14 mouse cellular contexts compared by ENCODE assay signal in genomic region chr19:45021362-45021761, GRCm38 (mm10). TPM values are rescaled to one million over a fixed set of nuclear protein-coding genes. Genes with fewer than 3 reads are reported as not detected.
DNase-seq lines count a peak whose midpoint lies in the region; ATAC-seq and TF ChIP-seq lines count a peak whose summit lies in the region.
"Had no signal": no experiment of that assay in that cellular context is flagged by ENCODE, and none has a peak within 500 bp of the region (broad histone marks: within the 10 kb centered on the region; RNA-seq: fewer than 3 reads in every experiment).

No protein-coding gene starts in this region.

- 77% methylated on average over 15 of the region's 15 CpGs for WGBS in heart, embryonic 12.5 days
- WGBS in lung, postnatal 0 days: 86% methylated on average over 15 of the region's 15 CpGs
- 84% methylated on average over 15 of the region's 15 CpGs for WGBS in stomach, embryonic 15.5 days

- no peak for DNase-seq in heart, adult 8-10 months (ENCODE audit: low spot score)
- no peak for DNase-seq in lung, postnatal 0 days (ENCODE audit: low spot score)
- no peak for DNase-seq in lung, postnatal 4 days
- peak; percentile 17 for DNase-seq in heart, postnatal 4 days
- DNase-seq in thymus, adult 18-20 months: no peak
- DNase-seq in lung, adult 18-20 months: no peak
- DNase-seq: adrenal gland, postnatal 10 days; cerebellum, adult 9-10 months; gastrocnemius, postnatal 25 days; kidney, adult 8-10 months had no signal

- ATAC-seq in heart, embryonic 12.5 days (ENCODE audit: insufficient number of reproducible peaks, low FRiP score): no peak
- no peak for ATAC-seq in lung, postnatal 0 days
- ATAC-seq in stomach, embryonic 15.5 days (ENCODE audit: insufficient read depth, low FRiP score, low read depth): no peak

- no peaks in the 10 kb centered on the region for H3K9me3 ChIP-seq in heart, embryonic 12.5 days (replicated peaks)
- no peaks in the 10 kb centered on the region for H3K9me3 ChIP-seq in lung, postnatal 0 days (ENCODE audit: low read length)
- H3K9me3 ChIP-seq in stomach, embryonic 15.5 days: no peaks in the 10 kb centered on the region

- 0 out of 2 replicates have a peak overlapping the region, but pooled peaks have one; percentile 21 for H3K9ac ChIP-seq in heart, embryonic 12.5 days
- H3K9ac ChIP-seq in lung, postnatal 0 days (replicated peaks; ENCODE audit: low read depth): no peak overlapping the region
- no peak overlapping the region for H3K9ac ChIP-seq in stomach, embryonic 15.5 days

- H3K4me2 ChIP-seq in heart, embryonic 12.5 days: 0 out of 2 replicates have a peak overlapping the region, but pooled peaks have one; percentile 10
- H3K4me2 ChIP-seq in lung, postnatal 0 days (replicated peaks; ENCODE audit: low read depth, low read length): 0 out of 2 replicates have a peak overlapping the region, but pooled peaks have one; percentile 31
- H3K4me2 ChIP-seq in stomach, embryonic 15.5 days: peak overlapping the region; percentile 95

- H3K4me3 ChIP-seq in heart, embryonic 12.5 days: no peak overlapping the region
- H3K4me3 ChIP-seq in lung, postnatal 0 days (ENCODE audit: low read depth, low read length): no peak overlapping the region
- H3K4me3 ChIP-seq in stomach, embryonic 15.5 days (replicated peaks): no peak overlapping the region

- no peak for TF ChIP-seq CTCF in lung, postnatal 0 days (IDR thresholded peaks at IDR 0.05)

- H3K27me3 ChIP-seq in heart, embryonic 12.5 days (replicated peaks): no peaks in the 10 kb centered on the region
- H3K27me3 ChIP-seq in lung, postnatal 0 days (replicated peaks; ENCODE audit: insufficient read depth, low read length): no peaks in the 10 kb centered on the region
- H3K27me3 ChIP-seq in stomach, embryonic 15.5 days (replicated peaks): no peaks in the 10 kb centered on the region

- no peak for TF ChIP-seq EP300 in lung, postnatal 0 days (IDR thresholded peaks at IDR 0.05)

- H3K4me1 ChIP-seq in heart, embryonic 12.5 days (replicated peaks): peaks cover 37% of the 10 kb centered on the region
- peaks cover 21% of the 10 kb centered on the region for H3K4me1 ChIP-seq in lung, postnatal 0 days (ENCODE audit: insufficient read depth, low read depth, low read length)
- H3K4me1 ChIP-seq in stomach, embryonic 15.5 days: peaks cover 34% of the 10 kb centered on the region

- H3K36me3 ChIP-seq in heart, embryonic 12.5 days: peaks cover 56% of the 10 kb centered on the region
- peaks cover 7% of the 10 kb centered on the region for H3K36me3 ChIP-seq in lung, postnatal 0 days (ENCODE audit: insufficient read depth, low read length)
- H3K36me3 ChIP-seq in stomach, embryonic 15.5 days: peaks cover 31% of the 10 kb centered on the region

- H3K27ac ChIP-seq in heart, embryonic 12.5 days (ENCODE audit: poor library complexity, severe bottlenecking): no peak overlapping the region
- no peak overlapping the region for H3K27ac ChIP-seq in lung, postnatal 0 days (ENCODE audit: low read length)
- H3K27ac ChIP-seq in stomach, embryonic 15.5 days: no peak overlapping the region

RNA-seq across cellular contexts. Expression of gene Lzts2, which starts 7.1 kb away (rescaled TPM):
- polyA plus RNA-seq in heart, embryonic 12.5 days (2016; fragmentation: Nextera tagmentation; extraction: Ambion mirVana): 58.3 and 58.5 TPM in 2 replicates
- 10 to 100 TPM; 53.9 to 70.5 (median 63.8) TPM for total RNA-seq in heart, adult 8-10 months (2022)
- polyA plus RNA-seq in lung, postnatal 0 days (2015; fragmentation: Nextera tagmentation; extraction: Ambion mirVana): 56.0 and 59.4 TPM in 2 replicates
- 10 to 100 TPM; 52.6 to 68.0 TPM for total RNA-seq in heart, postnatal 4 days (2021)
- polyA plus RNA-seq in stomach, embryonic 15.5 days (2015; fragmentation: Nextera tagmentation; extraction: Ambion mirVana): 65.5 and 69.9 TPM in 2 replicates

RNA-seq across cellular contexts. Expression of gene Mrpl43, which starts 15.1 kb away (rescaled TPM):
- 60.1 and 66.8 TPM in 2 replicates for polyA plus RNA-seq in heart, embryonic 12.5 days (2016; fragmentation: Nextera tagmentation; extraction: Ambion mirVana)
- 10 to 100 TPM; 43.9 to 59.9 (median 54.3) TPM for total RNA-seq in heart, adult 8-10 months (2022)
- polyA plus RNA-seq in lung, postnatal 0 days (2015; fragmentation: Nextera tagmentation; extraction: Ambion mirVana): 62.6 and 63.3 TPM in 2 replicates
- 10 to 100 TPM; 45.3 to 45.5 TPM for total RNA-seq in heart, postnatal 4 days (2021)
- polyA plus RNA-seq in stomach, embryonic 15.5 days (2015; fragmentation: Nextera tagmentation; extraction: Ambion mirVana): 70.4 and 71.2 TPM in 2 replicates

RNA-seq across cellular contexts. Expression of gene Twnk, which starts 15.9 kb away (rescaled TPM):
- polyA plus RNA-seq in heart, embryonic 12.5 days (2016; fragmentation: Nextera tagmentation; extraction: Ambion mirVana): 19.2 and 19.5 TPM in 2 replicates
- total RNA-seq in heart, adult 8-10 months (2022): 10 to 100 TPM; 30.6 to 34.6 (median 31.4) TPM
- polyA plus RNA-seq in lung, postnatal 0 days (2015; fragmentation: Nextera tagmentation; extraction: Ambion mirVana): 7.5 and 7.9 TPM in 2 replicates
- 10 to 100 TPM; 12.3 to 14.4 TPM for total RNA-seq in heart, postnatal 4 days (2021)
- 18.3 and 19.8 TPM in 2 replicates for polyA plus RNA-seq in stomach, embryonic 15.5 days (2015; fragmentation: Nextera tagmentation; extraction: Ambion mirVana)

RNA-seq across cellular contexts. Expression of gene Pdzd7, which starts 24.2 kb away (rescaled TPM):
- 0.09 and 0.18 TPM in 2 replicates for polyA plus RNA-seq in heart, embryonic 12.5 days (2016; fragmentation: Nextera tagmentation; extraction: Ambion mirVana)
- under 1 TPM in 1 of 4 experiments, not detected in 3; 0.46 TPM for total RNA-seq in heart, adult 8-10 months (2022)
- polyA plus RNA-seq in lung, postnatal 0 days (2015; fragmentation: Nextera tagmentation; extraction: Ambion mirVana): 0.12 and 0.13 TPM in 2 replicates
- total RNA-seq in heart, postnatal 4 days (2021): not detected
- polyA plus RNA-seq in stomach, embryonic 15.5 days (2015; fragmentation: Nextera tagmentation; extraction: Ambion mirVana): 0.27 and 0.33 TPM in 2 replicates
- total RNA-seq: liver, adult 2 months; megakaryocyte-erythroid progenitor cell, adult 5-6 weeks had no signal

RNA-seq across cellular contexts. Expression of gene Sfxn3, which starts 25.9 kb away (rescaled TPM):
- polyA plus RNA-seq in heart, embryonic 12.5 days (2016; fragmentation: Nextera tagmentation; extraction: Ambion mirVana): 20.4 and 21.3 TPM in 2 replicates
- total RNA-seq in heart, adult 8-10 months (2022): 10 to 100 TPM in 3 of 4 experiments, 1 to 10 TPM in 1; 9.0 to 10.8 (median 10.3) TPM
- 45.6 and 53.0 TPM in 2 replicates for polyA plus RNA-seq in lung, postnatal 0 days (2015; fragmentation: Nextera tagmentation; extraction: Ambion mirVana)
- 10 to 100 TPM; 26.3 to 27.2 TPM for total RNA-seq in heart, postnatal 4 days (2021)
- polyA plus RNA-seq in stomach, embryonic 15.5 days (2015; fragmentation: Nextera tagmentation; extraction: Ambion mirVana): 24.3 and 24.5 TPM in 2 replicates

Comparison
In these comparisons a context has a peak if more than half of its experiments do, and no peak if none do; other contexts are left out.
1. H3K4me2 ChIP-seq: peak in every context shown above with its lines; median percentile 95 in stomach, embryonic 15.5 days; 31 in lung, postnatal 0 days; 10 in heart, embryonic 12.5 days.